Mouse (Mus musculus) bone marrow, adult 2 months (tissue): ENCODE data around the gene Vps11.

ENCODE experiments used
- CTCF ChIP-seq: fragments of 200-500 bp; IDR thresholded peaks from 2 replicates; pipeline ENCODE4 v1.5.1; 2011; ENCODE audit warnings: low read length, control low read depth; ENCODE audit not compliant: control insufficient read depth, insufficient read depth
- POLR2A ChIP-seq: fragments of 200-500 bp; IDR thresholded peaks from 2 replicates; pipeline ENCODE4 v1.6.1; 2011; ENCODE audit warnings: low read depth, mild to moderate bottlenecking, control low read depth, low read length, borderline replicate concordance; ENCODE audit not compliant: control insufficient read depth

DNA sequence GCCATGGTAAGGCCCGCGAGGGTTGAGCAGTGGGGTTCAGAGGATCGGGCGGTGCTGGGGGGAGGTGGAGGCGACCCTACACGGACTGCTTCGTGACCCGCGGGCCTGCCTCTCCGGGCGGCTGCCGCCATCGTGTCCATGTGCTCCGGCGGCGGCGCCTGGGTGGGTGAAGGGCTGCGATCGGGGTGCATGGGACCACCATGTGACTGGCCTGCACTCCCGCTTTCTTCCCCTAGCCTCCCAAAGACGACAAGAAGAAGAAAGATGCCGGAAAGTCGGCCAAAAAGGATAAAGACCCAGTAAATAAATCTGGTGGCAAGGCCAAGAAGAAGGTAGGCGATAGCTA, 46.3 kb upstream of the Vps11 start:
- TF ChIP-seq POLR2A (peak; percentile 43; the same call in 1 of the 2 replicates), CTCF (no peak)
